Mouse (Mus musculus) embryo, embryonic 10 days (tissue): ENCODE results near the gene Ddo.
A peak's percentile ranks its signal among the peaks of the same experiment; 100 is the strongest.

Experiments used
- DNase-seq: peaks from one replicate; pipeline ENCODE4 v3.0.0-alpha.2; 2015; ENCODE audit warnings: low spot score

Gene Ddo

DNA sequence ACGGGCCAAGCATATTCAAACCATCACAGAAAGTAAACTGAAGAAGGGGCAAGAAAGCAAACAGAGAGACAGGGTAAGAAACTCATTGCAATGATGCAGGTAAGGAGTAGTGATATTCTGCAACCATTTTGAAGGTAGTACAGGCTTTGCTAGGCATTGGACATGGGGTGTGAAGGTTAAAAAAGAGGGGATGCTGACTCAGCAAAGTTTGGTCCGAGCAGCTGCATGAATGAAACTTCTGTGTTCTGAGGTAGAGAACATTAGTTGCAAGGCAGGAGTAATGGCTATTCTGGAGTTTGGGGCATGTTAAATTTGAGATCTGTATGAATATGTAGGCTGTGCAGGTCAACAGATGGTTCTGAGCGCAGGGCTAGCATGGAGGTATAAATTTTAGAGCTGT, 35.5 kb downstream of the Ddo start:
- no peak for DNase-seq

DNA sequence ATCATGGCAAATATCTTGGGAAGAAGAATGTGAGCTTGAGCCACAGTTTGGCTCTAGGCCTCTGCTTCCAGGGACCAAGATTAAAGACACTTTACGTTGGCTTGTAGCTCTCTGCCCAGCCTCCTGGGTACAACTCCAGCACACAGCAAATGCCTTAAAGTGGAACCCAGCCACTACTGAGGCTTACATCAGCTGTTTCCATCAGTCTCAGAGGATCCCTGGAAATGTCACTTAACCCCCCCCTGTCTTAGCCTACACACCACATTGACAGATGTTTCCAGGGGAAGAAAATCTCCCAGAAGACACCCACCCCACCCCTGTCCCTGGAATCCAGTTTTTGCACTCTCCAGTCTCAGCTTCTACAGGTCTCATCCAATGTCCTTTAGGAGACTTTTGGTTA, 37.1 kb downstream of the Ddo start:
- DNase-seq: no peak

GRCm38 (mm10) chr10:40668640-40669039, 38.8 kb downstream of the Ddo start:
- no peak for DNase-seq

DNA sequence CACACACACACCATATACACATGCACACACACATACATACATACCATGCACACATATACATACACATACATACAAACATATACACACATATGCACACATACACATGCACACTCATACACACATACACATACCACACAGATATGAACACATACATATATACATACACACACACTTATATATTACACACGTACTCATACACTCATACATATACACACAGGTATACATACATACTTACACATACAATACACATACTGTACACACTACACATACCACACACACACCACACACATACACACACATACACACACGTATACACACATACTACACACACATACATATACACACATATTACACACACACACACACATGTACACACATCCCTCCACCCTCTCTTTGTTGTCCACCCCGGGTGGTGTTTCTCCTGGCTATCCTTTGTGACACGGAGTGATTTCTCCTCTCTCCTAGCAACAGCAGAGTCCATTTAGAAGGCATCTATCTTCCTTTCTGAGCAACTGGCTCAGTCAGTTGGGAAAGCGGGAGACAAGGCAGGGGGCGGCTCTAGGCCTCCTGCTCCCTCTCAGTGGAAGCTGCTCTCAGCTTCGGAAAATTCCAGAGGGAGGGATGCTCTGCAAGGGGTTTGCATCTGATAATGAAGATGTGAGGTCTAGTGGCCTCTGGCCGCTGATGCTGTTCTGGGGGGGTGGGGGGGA, 42.9 kb downstream of the Ddo start:
- DNase-seq: peak; percentile 47

DNA sequence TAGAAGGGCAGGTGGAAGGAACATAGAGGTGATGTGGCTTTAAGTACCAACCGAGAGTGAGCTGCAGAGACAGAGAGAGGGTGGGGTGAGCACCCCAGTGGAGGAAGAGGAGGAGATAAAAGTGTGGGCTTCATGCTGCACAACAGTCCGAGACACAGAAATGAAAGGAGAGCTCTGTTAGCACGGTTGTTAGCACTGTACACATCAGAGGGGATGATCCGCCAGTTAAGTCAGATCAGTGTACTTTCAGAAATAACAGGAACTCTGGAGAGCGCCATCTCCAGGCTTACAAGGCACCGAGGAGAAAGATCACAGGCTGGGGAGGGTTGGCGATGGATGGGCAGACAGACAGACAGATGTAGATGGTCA, 43.5 kb downstream of the Ddo start:
- DNase-seq: no peak

DNA sequence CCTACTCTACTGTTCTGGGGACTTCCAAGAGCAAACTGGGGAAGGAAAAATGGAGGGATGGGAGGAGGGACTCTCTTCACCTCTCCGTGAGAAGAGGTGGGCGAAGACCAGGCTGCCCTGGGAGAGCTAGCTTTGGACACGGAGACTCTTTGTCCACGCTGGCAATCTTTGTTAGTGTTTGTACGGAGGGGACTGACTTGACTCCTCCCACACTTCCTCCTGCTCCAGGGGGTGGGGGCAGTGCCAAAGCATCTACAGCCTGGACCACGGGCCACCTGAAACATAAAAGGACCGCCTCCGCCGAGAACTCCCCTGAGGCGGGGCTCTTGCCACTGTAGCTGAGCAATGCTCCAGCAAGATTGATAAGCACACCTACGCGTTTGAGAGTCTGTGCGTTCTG, 44.3 kb downstream of the Ddo start:
- peak; percentile 23 for DNase-seq

DNA sequence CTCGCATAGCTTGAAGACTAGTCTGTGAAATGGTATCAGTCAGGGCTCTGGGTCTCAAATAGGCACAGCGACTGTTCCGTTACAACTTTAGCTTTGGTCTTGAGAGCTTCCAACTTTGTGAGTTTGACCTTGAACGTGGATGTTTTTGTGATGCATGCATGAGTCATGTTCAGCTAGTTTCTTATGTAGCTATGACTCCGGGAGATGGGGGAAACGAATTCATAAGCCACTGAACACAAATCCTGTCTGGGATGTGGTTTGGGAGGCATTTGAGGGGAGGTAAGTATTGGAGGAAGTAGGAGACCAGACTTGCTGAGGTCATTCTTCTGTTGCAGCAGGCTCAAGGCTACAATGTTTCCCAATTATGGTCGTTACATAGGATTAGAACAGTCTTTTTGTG, 46.1 kb downstream of the Ddo start:
- DNase-seq: no peak

- DNase-seq: no peak
These were observed 48.7 kb downstream of the Ddo start for GRCm38 (mm10) chr10:40678477-40678876.

DNA sequence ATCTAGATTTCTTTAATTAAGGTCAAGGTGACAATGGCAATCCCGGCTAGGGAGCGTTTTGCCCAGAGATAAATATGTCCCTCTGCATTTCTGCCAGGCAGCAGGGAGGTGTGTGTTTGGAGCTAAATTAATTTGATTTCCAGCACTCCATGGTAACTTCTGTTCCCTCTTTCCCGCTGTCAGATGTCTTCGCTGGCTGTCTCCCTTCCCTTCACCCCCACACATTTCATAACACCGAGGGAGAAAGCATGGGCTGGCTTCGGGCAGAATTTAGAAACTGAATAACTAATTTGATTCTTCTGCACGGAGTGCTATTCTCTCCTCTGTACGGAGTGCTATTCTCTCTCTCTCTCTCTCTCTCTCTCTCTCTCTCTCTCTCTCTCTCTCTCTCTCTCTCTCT, 52.7 kb downstream of the Ddo start:
- DNase-seq: no peak

GRCm38 (mm10) chr10:40683092-40683867, 53.5 kb downstream of the Ddo start, which contains the start of gene Mettl24:
Gene Mettl24, plus strand, starts transcription at chr10:40683282.
- DNase-seq: peak; percentile 92

DNA sequence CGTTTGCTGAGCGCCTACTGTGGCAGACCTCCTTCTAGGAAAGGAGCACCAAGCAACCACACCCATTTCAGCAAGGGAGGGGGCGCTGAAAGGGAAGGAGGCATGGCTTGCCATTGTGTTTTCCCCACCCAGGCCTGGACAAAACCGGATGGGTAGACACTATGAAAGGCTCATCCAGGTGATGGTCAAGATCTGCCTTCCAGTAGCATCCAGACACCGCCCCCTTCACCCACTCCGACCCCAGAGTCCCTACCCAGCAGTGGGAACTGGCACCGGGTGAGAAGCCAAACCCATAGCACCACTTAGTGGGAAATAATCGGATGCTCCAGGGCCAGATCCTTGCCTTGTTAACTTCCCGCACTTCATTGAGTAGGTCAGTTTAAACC, 54.0 kb downstream of the Ddo start:
- DNase-seq: no peak

- no peak for DNase-seq
These were observed 54.5 kb downstream of the Ddo start for GRCm38 (mm10) chr10:40684326-40684725.

DNA sequence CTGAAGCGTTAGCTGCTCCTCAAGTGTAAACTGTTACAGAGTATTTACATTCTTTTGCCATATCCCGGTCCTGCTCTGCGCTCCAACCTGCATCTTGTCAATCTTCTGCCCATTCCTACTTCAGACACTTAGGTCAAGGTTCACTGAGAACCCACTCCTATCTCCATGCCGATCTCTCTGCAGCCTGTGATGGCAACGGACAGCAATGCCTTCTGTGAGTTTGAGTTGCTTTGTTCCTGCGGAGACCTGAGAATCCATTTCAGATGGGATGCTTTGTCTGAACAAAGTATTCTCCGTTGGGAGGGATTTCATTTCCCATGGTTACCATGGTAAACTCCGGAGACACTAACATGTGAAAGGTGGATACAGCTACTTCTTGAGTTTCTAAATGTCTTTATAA, 55.8 kb downstream of the Ddo start:
- peak; percentile 57 for DNase-seq

DNA sequence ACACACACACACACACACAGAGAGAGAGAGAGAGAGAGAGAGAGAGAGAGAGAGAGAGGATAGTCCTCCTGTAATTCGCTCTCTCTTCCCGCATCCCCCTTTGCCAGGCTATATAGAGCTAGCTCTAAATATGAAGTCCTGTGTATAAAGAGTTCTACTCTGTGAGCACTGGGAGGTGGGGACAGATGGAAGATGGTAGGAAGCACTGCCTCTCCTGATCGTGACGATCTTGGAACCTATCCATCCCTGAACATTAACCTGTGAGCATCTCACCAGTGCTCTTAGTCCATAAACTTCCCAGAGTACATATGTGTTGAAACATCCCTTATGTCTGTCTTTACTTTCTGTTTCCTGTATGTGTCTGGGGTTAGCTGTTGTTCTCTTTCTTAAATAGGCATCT, 57.2 kb downstream of the Ddo start:
- DNase-seq: no peak

DNA sequence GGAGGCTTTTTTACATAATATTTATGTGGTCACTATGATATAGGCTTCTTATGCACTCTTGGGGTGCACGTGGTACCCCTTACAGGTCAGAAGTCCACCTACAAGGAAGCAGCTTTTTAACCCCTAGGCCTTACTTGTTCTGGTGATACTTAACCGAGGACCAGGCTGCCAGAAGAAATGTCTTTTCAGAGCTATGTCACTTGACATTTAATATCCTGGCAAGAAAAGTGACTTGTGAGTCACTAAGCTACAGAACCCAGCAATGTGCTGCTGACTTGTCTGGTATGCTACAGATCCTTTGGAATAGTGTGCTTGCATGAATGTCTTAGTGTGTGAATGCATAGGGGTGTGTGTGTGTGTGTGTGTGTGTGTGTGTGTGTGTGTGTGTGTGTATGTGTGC, 57.6 kb downstream of the Ddo start:
- DNase-seq: no peak

GRCm38 (mm10) chr10:40688266-40688665, 58.5 kb downstream of the Ddo start:
- DNase-seq: no peak

- DNase-seq: no peak
These were observed 59.1 kb downstream of the Ddo start for GRCm38 (mm10) chr10:40688873-40689272.

DNA sequence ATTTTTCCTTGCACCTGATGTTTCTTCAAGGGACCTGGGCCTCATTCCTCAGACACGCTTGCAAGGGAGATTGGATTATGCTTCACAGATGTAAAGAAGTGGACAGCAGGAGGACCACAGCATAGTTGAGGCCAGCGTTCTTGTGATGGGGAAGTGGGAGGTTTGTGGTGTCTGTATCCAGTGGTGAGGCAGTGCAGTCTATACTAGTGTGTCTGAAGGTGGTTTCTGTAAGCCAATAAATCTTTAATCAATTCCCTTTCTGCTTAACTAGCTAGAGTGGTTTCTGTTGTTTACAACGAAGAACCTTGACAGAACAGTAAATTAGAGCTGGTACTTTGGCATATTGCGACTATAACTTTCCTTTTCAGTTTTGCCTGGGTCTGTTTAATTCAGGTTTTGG, 68.8 kb downstream of the Ddo start:
- DNase-seq: no peak

GRCm38 (mm10) chr10:40711127-40711526, 81.3 kb downstream of the Ddo start:
- DNase-seq: no peak

- DNase-seq: peak; percentile 79
These were observed 83.3 kb downstream of the Ddo start for GRCm38 (mm10) chr10:40713018-40713608.

GRCm38 (mm10) chr10:40713829-40714228, 84.0 kb downstream of the Ddo start:
- DNase-seq: peak; percentile 2

GRCm38 (mm10) chr10:40715151-40715550, 85.3 kb downstream of the Ddo start:
- DNase-seq: peak; percentile 2

DNA sequence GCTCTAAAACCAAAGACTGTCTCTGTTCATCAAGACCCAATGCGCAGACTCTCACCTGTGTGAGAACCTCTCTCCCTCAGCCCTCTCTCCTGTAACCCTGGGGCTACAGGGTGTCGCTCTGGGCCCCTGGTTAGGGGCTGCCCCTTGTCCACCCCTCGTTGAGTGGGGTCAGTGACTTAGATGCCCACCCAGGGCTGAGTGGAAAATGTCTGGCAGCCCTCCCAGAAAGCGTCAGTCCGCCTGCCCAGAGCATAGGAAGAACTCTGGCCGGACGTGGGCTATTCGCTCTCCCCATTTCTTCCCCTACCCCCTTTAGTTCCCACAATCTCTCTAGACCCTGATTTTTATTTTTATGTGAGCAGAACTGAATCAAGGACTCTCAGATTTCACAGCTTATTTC, 86.5 kb downstream of the Ddo start:
- peak; percentile 2 for DNase-seq
